Comparison of ENCODE assay signal across 8 mouse cellular contexts in genomic region chr2:167299861-167300667, GRCm38 (mm10). TPM values are rescaled to one million over a fixed set of nuclear protein-coding genes. Genes with fewer than 3 reads are reported as not detected.
A peak's percentile ranks its signal among the peaks of the same experiment; 100 is the strongest.
DNase-seq lines count a peak whose midpoint lies in the region; ATAC-seq and TF ChIP-seq lines count a peak whose summit lies in the region.
"Had no signal": no experiment of that assay in that cellular context is flagged by ENCODE, and none has a peak within 500 bp of the region (broad histone marks: within the 10 kb centered on the region; RNA-seq: fewer than 3 reads in every experiment).

No protein-coding gene starts in this region.

- H3K4me2 ChIP-seq in midbrain, embryonic 11.5 days, result no peak overlapping the region
- H3K4me2 ChIP-seq in midbrain, embryonic 14.5 days (ENCODE audit: low read length), result no peak overlapping the region
- no peak overlapping the region for H3K4me2 ChIP-seq in intestine, postnatal 0 days (replicated peaks; ENCODE audit: low read depth)

- no peak overlapping the region for H3K4me3 ChIP-seq in midbrain, embryonic 11.5 days (ENCODE audit: low read depth, low read length)
- H3K4me3 ChIP-seq in midbrain, embryonic 14.5 days (replicated peaks; ENCODE audit: low read depth, low read length), result no peak overlapping the region
- H3K4me3 ChIP-seq in intestine, postnatal 0 days (ENCODE audit: low read depth, low read length), result no peak overlapping the region
- H3K4me3 ChIP-seq: megakaryocyte, embryonic 14.5 days had no signal

- H3K27ac ChIP-seq in midbrain, embryonic 11.5 days (ENCODE audit: low read depth, low read length), result peak overlapping the region; percentile 40
- H3K27ac ChIP-seq in midbrain, embryonic 14.5 days (replicated peaks; ENCODE audit: low read depth, low read length), result no peak overlapping the region
- peak overlapping the region; percentile 50; the same call in 1 of the 2 replicates for H3K27ac ChIP-seq in intestine, postnatal 0 days (ENCODE audit: low read depth, low read length)

- DNase-seq in midbrain, embryonic 11.5 days (ENCODE audit: low spot score, missing footprints), result peak; percentile 78
- DNase-seq in midbrain, embryonic 14.5 days, result no peak
- peak; percentile 75 for DNase-seq in cerebellum, adult 9-11 months
- peak; percentile 21 to 35 for DNase-seq in frontal cortex, postnatal 14 days (ENCODE audit: low spot score in 2 of 2)
- peak; percentile 32 for DNase-seq in lung, postnatal 10 days
- peak; percentile 56 for DNase-seq in thymus, postnatal 4 days

- ATAC-seq in midbrain, embryonic 11.5 days (ENCODE audit: low FRiP score), result peak; percentile 14; the same call in 1 of the 2 replicates
- ATAC-seq in midbrain, embryonic 14.5 days (ENCODE audit: low FRiP score, low TSS enrichment), result no peak
- peak; percentile 12; the same call in 1 of the 2 replicates for ATAC-seq in intestine, postnatal 0 days

- peaks cover 4% of the 10 kb centered on the region for H3K4me1 ChIP-seq in midbrain, embryonic 11.5 days (ENCODE audit: control insufficient read depth, insufficient read depth, low read length)
- 0 out of 2 replicates have a peak, but pooled peaks cover 4% of the 10 kb centered on the region for H3K4me1 ChIP-seq in midbrain, embryonic 14.5 days (ENCODE audit: control insufficient read depth, insufficient read depth, low read length)
- H3K4me1 ChIP-seq in intestine, postnatal 0 days (replicated peaks; ENCODE audit: control insufficient read depth, insufficient read depth, low read length), result no peaks in the 10 kb centered on the region

- no peaks in the 10 kb centered on the region for H3K9me3 ChIP-seq in midbrain, embryonic 11.5 days (ENCODE audit: control insufficient read depth, low read length)
- H3K9me3 ChIP-seq in midbrain, embryonic 14.5 days (ENCODE audit: control insufficient read depth, low read length), result no peaks in the 10 kb centered on the region
- H3K9me3 ChIP-seq in intestine, postnatal 0 days (ENCODE audit: control insufficient read depth), result no peaks in the 10 kb centered on the region
- H3K9me3 ChIP-seq: megakaryocyte, embryonic 14.5 days had no signal

- WGBS in midbrain, embryonic 11.5 days, result 87% methylated on average over 6 of the region's 6 CpGs
- WGBS in midbrain, embryonic 14.5 days, result 70% methylated on average over 6 of the region's 6 CpGs
- WGBS in intestine, postnatal 0 days, result 68% methylated on average over 6 of the region's 6 CpGs

- no peak overlapping the region for H3K9ac ChIP-seq in midbrain, embryonic 11.5 days (ENCODE audit: low read length)
- no peak overlapping the region for H3K9ac ChIP-seq in midbrain, embryonic 14.5 days (replicated peaks; ENCODE audit: low read length)
- H3K9ac ChIP-seq in intestine, postnatal 0 days (ENCODE audit: low read depth, low read length), result 0 out of 2 replicates have a peak overlapping the region, but pooled peaks have one; percentile 22

- H3K27me3 ChIP-seq in midbrain, embryonic 11.5 days (ENCODE audit: control insufficient read depth, insufficient read depth, low read length), result no peaks in the 10 kb centered on the region
- H3K27me3 ChIP-seq in midbrain, embryonic 14.5 days (ENCODE audit: control insufficient read depth, insufficient read depth, low read length), result no peaks in the 10 kb centered on the region
- H3K27me3 ChIP-seq in intestine, postnatal 0 days (replicated peaks; ENCODE audit: control insufficient read depth, insufficient read depth, low read length), result no peaks in the 10 kb centered on the region

- TF ChIP-seq CTCF in intestine, postnatal 0 days (IDR thresholded peaks at IDR 0.05; ENCODE audit: low read depth), result no peak

- peaks cover 2% of the 10 kb centered on the region; the same call in 1 of the 2 replicates for H3K36me3 ChIP-seq in midbrain, embryonic 11.5 days (ENCODE audit: control insufficient read depth, insufficient read depth, low read length)
- H3K36me3 ChIP-seq in midbrain, embryonic 14.5 days (ENCODE audit: control insufficient read depth, insufficient read depth, low read length), result peaks cover 14% of the 10 kb centered on the region
- H3K36me3 ChIP-seq in intestine, postnatal 0 days (ENCODE audit: control insufficient read depth, insufficient read depth), result peaks cover 53% of the 10 kb centered on the region

RNA-seq across cellular contexts. Expression of gene B4galt5, which starts 48.9 kb away (rescaled TPM):
- polyA plus RNA-seq in midbrain, embryonic 11.5 days (2014; fragmentation: Nextera tagmentation; extraction: Ambion mirVana), result 15.0 and 19.8 TPM in 2 replicates
- 16.2 and 20.4 TPM in 2 replicates for polyA plus RNA-seq in midbrain, embryonic 14.5 days (2014; fragmentation: Nextera tagmentation; extraction: Ambion mirVana)
- 22.4 and 26.6 TPM in 2 replicates for polyA plus RNA-seq in intestine, postnatal 0 days (2015; fragmentation: Nextera tagmentation; extraction: Ambion mirVana)

RNA-seq across cellular contexts. Expression of gene Ptgis, which starts 59.7 kb away (rescaled TPM):
- polyA plus RNA-seq in midbrain, embryonic 11.5 days (2014; fragmentation: Nextera tagmentation; extraction: Ambion mirVana), result 9.4 and 11.2 TPM in 2 replicates
- polyA plus RNA-seq in midbrain, embryonic 14.5 days (2014; fragmentation: Nextera tagmentation; extraction: Ambion mirVana), result 2.2 and 5.3 TPM in 2 replicates
- 8.9 and 9.5 TPM in 2 replicates for polyA plus RNA-seq in intestine, postnatal 0 days (2015; fragmentation: Nextera tagmentation; extraction: Ambion mirVana)
